Mouse (Mus musculus) heart, embryonic 15.5 days (tissue): ENCODE measurements at regions not wholly inside any gene's neighbourhood (a gene's known extent, or its start where the extent isn't known, plus 50 kb on each side); places are given as distances from the start of the nearest gene placed in this dataset.

Source experiments
- ATAC-seq: fragments of 200-750 bp; cut with Nextera tagmentation; replicated peaks from 2 replicates; pipeline ENCODE4 v1.8.0; 2017; ENCODE audit warnings: low read depth, moderate TSS enrichment; ENCODE audit not compliant: insufficient number of reproducible peaks, insufficient read depth, low FRiP score
- H3K27ac ChIP-seq: fragments of 300-500 bp; sonication (generic); 2 replicates; pipeline ENCODE4 v1.5.1; 2015; ENCODE audit warnings: mild to moderate bottlenecking, inconsistent platforms
- H3K27me3 ChIP-seq: fragments of 300-500 bp; sonication (generic); 2 replicates; pipeline ENCODE4 v1.6.1; 2015; ENCODE audit warnings: inconsistent platforms
- H3K36me3 ChIP-seq: fragments of 300-500 bp; sonication (generic); 2 replicates; pipeline ENCODE4 v1.6.1; 2015; ENCODE audit warnings: mild to moderate bottlenecking, inconsistent platforms
- H3K4me1 ChIP-seq: fragments of 300-500 bp; sonication (generic); replicated peaks from 2 replicates; pipeline ENCODE4 v1.6.1; 2015; ENCODE audit warnings: inconsistent platforms
- H3K4me2 ChIP-seq: fragments of 300-500 bp; sonication (generic); 2 replicates; pipeline ENCODE4 v1.6.1; 2015; ENCODE audit warnings: inconsistent platforms, mild to moderate bottlenecking, moderate library complexity
- H3K4me3 ChIP-seq: fragments of 300-500 bp; sonication (generic); 2 replicates; pipeline ENCODE4 v1.5.1; 2015; ENCODE audit warnings: mild to moderate bottlenecking, inconsistent platforms
- H3K9ac ChIP-seq: fragments of 300-500 bp; sonication (generic); 2 replicates; pipeline ENCODE4 v1.6.1; 2015; ENCODE audit warnings: mild to moderate bottlenecking, inconsistent platforms
- H3K9me3 ChIP-seq: fragments of 300-500 bp; sonication (generic); replicated peaks from 2 replicates; pipeline ENCODE4 v1.6.1; 2016; ENCODE audit warnings: inconsistent platforms
- WGBS: fragments of 180-500 bp; shearing (Covaris S2); methylation state at CpG from one replicate; pipeline ENCODE4 v1.1.7; 2015; ENCODE audit warnings: mixed read lengths; 5-methylcytosine and 5-hydroxymethylcytosine counted together

DNA sequence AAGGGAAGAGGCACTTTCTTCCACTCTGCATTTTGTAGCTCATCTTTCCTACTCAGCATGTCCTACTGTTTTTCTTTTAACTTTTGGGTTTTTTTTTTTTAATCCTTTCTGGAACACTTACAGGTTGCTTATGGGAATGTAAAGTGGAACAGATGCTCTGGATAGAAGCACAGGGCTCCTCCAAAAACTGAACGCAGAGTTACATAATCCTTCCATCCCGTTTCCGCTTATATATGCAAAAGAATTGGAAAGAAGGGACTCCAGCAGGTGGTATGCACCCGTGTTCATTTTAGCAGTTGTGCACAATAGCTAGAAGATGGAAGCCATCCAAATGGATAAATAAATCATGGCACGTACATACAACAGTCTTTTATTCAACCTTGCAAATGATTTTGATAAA is 127.0 kb upstream of the Zbtb20 start:
- Histone ChIP-seq H3K4me3 (no peak overlapping the region), H3K4me2 (no peak overlapping the region), H3K27me3 (no peaks in the 10 kb centered on the region), H3K4me1 (no peaks in the 10 kb centered on the region), H3K9me3 (no peaks in the 10 kb centered on the region), H3K9ac (no peak overlapping the region), H3K36me3 (no peaks in the 10 kb centered on the region), H3K27ac (no peak overlapping the region)
- ATAC-seq = no peak
- 81% methylated on average over 5 of the region's 5 CpGs for WGBS

DNA sequence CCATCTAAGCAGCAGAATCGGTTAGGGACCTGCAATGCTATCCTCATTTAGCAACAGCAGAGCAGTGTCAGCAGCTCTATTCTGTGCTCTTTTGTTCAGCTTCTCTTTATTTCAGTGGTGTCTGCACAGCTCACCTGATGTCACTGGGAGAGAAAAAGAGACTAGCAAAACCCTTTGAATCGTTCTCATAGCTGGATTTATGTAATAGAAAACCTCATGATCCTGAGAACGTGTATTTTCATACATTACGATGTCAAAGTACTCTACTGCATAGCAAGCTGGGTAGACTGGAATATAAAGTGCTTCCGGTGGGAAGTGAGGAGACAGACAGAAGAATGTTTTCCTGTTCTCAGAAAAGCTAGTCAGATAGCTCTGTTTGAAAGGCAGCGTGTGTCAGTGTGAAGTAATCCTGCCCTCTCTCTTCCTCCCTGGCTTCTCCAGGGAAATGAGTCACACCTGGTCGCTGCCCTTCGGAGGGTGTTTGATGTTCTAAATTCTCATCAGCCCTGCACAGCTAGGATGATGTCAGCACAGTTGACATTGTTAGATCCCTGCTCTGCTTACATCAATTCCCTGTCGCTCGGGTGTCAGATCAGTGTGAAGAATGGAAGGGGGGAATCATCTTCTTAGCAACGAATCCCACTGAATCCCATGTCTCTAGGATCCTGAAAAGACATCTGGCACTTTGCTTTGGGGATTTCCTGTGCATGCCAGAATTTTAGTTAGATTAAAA is 129.6 kb upstream of the Zbtb20 start:
- H3K9ac ChIP-seq = no peak overlapping the region
- no peaks in the 10 kb centered on the region for H3K36me3 ChIP-seq
- no peaks in the 10 kb centered on the region for H3K9me3 ChIP-seq
- ATAC-seq = no peak
- H3K4me3 ChIP-seq = no peak overlapping the region
- H3K27ac ChIP-seq = no peak overlapping the region
- H3K4me2 ChIP-seq = no peak overlapping the region
- no peaks in the 10 kb centered on the region for H3K4me1 ChIP-seq
- H3K27me3 ChIP-seq = no peaks in the 10 kb centered on the region
- WGBS = 31% methylated on average over 11 of the region's 11 CpGs

DNA sequence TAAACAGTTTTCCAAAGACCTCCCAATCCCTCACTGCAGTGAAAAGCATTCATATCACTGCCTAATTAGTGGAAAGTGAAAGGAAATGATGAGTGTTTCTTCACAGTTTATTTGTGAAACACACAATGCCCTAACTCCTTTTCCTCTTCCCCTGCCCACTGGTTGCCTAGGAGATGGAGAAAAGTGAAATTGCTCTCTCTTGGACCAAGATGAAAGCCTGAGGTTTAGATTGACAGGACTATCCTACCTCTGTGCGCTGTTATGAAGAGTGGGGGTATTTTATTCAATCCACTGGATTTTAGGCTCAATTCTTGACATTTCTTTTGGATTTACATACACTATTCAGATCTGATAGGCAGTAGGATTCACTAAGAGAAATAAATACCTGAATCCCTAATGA is 132.1 kb upstream of the Zbtb20 start:
- Histone ChIP-seq H3K36me3 (no peaks in the 10 kb centered on the region), H3K9me3 (no peaks in the 10 kb centered on the region), H3K4me2 (no peak overlapping the region), H3K27me3 (no peaks in the 10 kb centered on the region), H3K9ac (no peak overlapping the region), H3K27ac (no peak overlapping the region), H3K4me1 (no peaks in the 10 kb centered on the region), H3K4me3 (no peak overlapping the region)
- ATAC-seq = no peak
- WGBS = 82% methylated on average over 1 of the region's 1 CpGs

DNA sequence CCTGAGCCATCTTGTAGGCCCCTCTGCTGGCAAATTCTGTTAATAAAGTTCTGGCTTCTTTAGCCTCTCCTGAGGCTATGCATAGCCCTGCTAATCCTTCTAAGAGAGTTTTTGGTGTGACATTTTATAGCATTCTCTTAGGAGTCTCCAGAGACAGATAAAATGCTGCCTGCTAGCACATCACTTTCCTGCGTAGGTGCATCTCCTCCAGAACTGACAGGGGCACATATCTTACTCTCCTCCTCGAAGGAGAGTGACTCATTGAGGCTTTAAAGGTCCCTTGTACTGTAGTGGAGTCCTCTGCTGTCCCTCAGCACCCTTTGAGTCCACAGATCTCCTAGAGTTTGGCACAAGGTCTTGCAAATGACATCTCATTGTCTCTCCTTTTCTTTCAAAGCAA is 132.6 kb upstream of the Zbtb20 start:
- WGBS = 69% methylated on average over 2 of the region's 2 CpGs
- Histone ChIP-seq H3K27ac (no peak overlapping the region), H3K4me1 (no peaks in the 10 kb centered on the region), H3K27me3 (no peaks in the 10 kb centered on the region), H3K9ac (no peak overlapping the region), H3K4me3 (no peak overlapping the region), H3K4me2 (no peak overlapping the region), H3K9me3 (no peaks in the 10 kb centered on the region), H3K36me3 (no peaks in the 10 kb centered on the region)
- no peak for ATAC-seq

DNA sequence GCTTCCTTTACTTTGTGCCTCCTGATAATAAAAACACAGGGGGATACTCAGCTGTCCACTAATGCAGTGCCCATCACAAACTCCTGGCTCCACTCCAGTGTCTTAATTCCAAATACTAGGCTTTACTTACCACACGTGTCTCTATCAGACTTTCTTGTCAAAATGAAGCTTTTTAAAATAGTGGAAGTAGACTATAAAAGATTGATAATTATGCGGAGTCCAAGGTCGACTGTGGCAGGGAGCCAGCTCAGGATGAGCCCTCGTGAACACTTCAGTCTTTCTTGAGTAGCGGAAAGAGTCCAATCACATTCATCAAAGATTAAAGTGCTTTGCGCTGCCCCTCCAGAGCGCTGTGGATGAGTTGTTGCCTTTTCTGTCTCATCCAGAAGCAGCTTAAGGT is 147.9 kb upstream of the Zbtb20 start:
- H3K4me1 ChIP-seq = no peaks in the 10 kb centered on the region
- H3K4me2 ChIP-seq = no peak overlapping the region
- no peak overlapping the region for H3K4me3 ChIP-seq
- no peak overlapping the region for H3K27ac ChIP-seq
- H3K36me3 ChIP-seq = no peaks in the 10 kb centered on the region
- 61% methylated on average over 7 of the region's 7 CpGs for WGBS
- no peaks in the 10 kb centered on the region for H3K27me3 ChIP-seq
- no peak for ATAC-seq
- H3K9me3 ChIP-seq = no peaks in the 10 kb centered on the region
- H3K9ac ChIP-seq = no peak overlapping the region

DNA sequence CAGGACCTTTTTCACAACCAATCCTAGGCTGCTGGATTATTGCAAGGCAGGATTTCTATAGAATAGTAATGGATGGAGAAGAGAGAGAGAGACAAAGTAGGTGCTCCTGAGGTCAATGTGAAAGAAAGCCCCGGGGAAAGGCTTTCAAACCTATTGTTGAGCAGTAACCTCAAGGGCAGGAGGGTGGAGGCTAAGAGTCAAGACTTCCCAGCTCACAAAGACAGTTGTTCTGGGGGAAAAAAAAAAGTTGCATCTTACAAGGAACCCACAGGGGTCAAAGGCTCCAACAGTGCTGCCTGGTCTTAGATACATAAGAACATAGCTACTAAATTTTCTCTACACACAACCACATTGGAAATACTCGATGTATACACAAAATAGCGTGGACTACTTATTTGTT is 155.8 kb upstream of the Zbtb20 start:
- Histone ChIP-seq H3K4me3 (no peak overlapping the region), H3K4me2 (no peak overlapping the region), H3K27me3 (no peaks in the 10 kb centered on the region), H3K9me3 (no peaks in the 10 kb centered on the region), H3K9ac (no peak overlapping the region), H3K36me3 (no peaks in the 10 kb centered on the region), H3K27ac (no peak overlapping the region), H3K4me1 (no peaks in the 10 kb centered on the region)
- no peak for ATAC-seq
- WGBS = 79% methylated on average over 3 of the region's 3 CpGs

DNA sequence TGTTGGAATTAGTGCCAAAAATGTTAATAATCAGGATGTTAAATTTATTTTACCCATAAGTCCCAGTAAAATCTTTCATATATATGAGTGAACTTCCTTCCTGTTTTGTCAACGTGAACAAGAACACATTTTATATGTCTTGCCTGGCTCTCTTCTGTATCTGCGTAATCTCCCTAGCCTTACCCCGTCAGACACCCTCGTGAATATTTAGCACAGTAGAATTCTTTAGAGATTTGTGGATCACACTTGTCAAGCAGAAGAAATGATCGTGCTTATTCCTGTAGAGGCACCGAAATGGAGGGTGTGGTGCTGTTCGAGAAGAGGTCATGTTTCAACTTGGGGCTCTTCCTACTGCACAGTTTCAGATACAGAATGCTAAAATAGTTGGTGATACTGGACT is 157.2 kb upstream of the Zbtb20 start:
- no peak overlapping the region for H3K4me3 ChIP-seq
- no peak for ATAC-seq
- H3K27ac ChIP-seq = no peak overlapping the region
- H3K36me3 ChIP-seq = no peaks in the 10 kb centered on the region
- no peak overlapping the region for H3K9ac ChIP-seq
- H3K9me3 ChIP-seq = no peaks in the 10 kb centered on the region
- H3K4me1 ChIP-seq = no peaks in the 10 kb centered on the region
- WGBS = 69% methylated on average over 7 of the region's 7 CpGs
- no peaks in the 10 kb centered on the region for H3K27me3 ChIP-seq
- H3K4me2 ChIP-seq = no peak overlapping the region

DNA sequence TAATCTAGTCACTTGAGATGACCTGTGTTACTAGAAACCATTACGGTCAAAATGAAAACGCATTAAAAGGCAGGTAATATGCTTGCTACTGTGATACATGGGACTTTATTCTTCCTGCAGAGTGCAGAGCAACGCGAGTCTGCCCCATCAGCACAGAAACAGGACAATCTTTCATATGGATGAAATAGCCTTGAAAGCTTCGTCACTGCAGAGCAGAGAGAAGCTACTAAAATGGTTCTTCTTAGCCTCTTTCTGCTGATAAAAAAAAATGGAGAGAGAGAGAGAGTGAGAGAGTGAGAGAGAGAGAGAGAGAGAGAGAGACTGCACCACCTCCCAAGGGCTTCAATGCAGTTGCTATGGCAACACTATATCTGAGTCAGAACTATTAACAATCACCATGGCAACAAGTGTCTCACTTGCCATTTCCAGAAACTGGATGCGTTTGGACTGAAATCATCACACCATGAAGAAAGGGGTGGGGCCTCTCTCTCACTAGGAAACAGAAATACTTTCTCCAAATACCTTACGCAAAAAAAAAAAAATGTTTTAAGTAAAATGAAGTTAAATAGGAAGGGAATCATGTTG is 157.8 kb upstream of the Zbtb20 start:
- Histone ChIP-seq H3K27me3 (no peaks in the 10 kb centered on the region), H3K4me3 (no peak overlapping the region), H3K4me2 (no peak overlapping the region), H3K27ac (no peak overlapping the region), H3K4me1 (no peaks in the 10 kb centered on the region), H3K36me3 (no peaks in the 10 kb centered on the region), H3K9me3 (no peaks in the 10 kb centered on the region), H3K9ac (no peak overlapping the region)
- WGBS = 71% methylated on average over 7 of the region's 7 CpGs
- no peak for ATAC-seq

DNA sequence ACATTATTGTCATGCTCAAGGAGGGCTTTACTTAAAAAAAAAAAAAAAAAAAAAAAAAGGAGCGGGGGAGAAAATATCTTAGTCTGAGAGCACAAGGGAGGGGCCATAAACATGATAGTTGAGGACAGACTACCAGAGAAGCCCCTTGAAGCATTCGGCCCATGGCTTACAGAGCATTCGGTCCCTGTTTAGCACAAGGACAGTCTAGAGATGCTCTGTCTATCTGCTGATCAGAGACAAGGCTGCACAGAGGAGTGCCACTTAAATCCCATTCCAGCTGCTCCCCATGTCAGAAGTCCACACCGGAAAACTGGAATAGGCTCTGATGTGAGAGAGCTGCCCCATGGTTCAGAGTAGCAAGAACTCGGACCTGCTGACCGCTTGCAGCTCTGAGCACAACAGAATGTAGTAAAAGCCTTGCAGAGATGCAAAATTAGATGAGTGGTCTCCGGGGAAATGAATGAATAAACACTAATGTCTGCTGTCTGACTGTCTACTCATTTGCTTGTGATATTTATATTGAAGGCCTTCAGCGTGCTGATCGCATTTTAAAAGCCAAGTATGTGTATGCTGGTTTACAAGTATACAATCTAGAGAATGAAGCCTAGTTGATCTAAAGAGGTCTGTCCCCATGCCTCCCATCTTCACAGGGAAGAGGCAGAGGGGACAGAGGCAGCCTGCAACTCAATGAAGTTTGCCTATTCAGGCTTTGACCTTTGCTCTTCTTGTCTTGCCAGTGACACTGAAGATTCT is 158.4 kb upstream of the Zbtb20 start:
- H3K36me3 ChIP-seq = no peaks in the 10 kb centered on the region
- no peak overlapping the region for H3K27ac ChIP-seq
- H3K9ac ChIP-seq = no peak overlapping the region
- H3K4me2 ChIP-seq = no peak overlapping the region
- H3K9me3 ChIP-seq = no peaks in the 10 kb centered on the region
- no peaks in the 10 kb centered on the region for H3K4me1 ChIP-seq
- 76% methylated on average over 9 of the region's 9 CpGs for WGBS
- no peak overlapping the region for H3K4me3 ChIP-seq
- ATAC-seq = no peak
- H3K27me3 ChIP-seq = no peaks in the 10 kb centered on the region

DNA sequence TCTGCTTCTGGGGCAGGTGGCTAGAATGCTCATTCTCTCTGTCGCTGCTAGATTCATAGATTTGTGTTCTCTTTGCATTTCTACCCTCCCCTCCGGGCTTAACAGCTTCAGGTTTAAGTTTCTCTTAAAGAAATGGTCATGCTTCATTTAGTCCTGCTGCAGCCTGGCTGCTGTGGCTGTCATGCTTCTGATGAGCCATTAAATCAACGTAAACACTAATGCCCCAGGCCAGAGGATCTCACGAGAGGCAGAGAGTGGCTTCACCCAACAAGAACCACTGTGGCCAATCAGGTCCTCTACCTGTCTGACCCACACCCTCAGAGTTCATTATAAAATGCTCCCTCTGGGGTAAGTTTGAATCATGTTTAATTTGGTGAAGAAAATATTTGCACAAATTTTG is 173.0 kb upstream of the Zbtb20 start:
- Histone ChIP-seq H3K9me3 (no peaks in the 10 kb centered on the region), H3K4me2 (no peak overlapping the region), H3K27me3 (no peaks in the 10 kb centered on the region), H3K36me3 (no peaks in the 10 kb centered on the region), H3K27ac (no peak overlapping the region), H3K4me1 (no peaks in the 10 kb centered on the region), H3K4me3 (no peak overlapping the region), H3K9ac (no peak overlapping the region)
- no peak for ATAC-seq
- 62% methylated on average over 4 of the region's 4 CpGs for WGBS

DNA sequence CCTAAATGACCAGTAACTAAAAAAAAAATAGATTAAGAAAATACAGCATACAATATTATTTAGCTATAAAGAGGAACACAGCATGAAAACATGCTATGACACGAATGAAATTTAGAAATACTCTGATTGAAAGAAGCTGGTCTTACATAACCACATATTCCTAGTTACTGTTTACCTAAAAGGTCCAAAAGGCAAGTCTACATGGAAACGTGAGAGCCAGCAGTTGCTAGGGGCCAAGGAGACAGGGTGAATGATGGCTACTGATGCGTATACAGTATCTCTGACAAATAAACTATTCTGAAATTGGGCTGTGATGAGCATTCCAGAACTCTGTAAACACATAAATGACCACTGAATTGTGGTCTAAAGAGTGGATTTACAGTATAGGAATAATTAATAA is 194.5 kb upstream of the Zbtb20 start:
- no peak overlapping the region for H3K4me2 ChIP-seq
- no peaks in the 10 kb centered on the region for H3K4me1 ChIP-seq
- no peak overlapping the region for H3K9ac ChIP-seq
- H3K27me3 ChIP-seq = no peaks in the 10 kb centered on the region
- no peaks in the 10 kb centered on the region for H3K36me3 ChIP-seq
- H3K27ac ChIP-seq = no peak overlapping the region
- no peak overlapping the region for H3K4me3 ChIP-seq
- 80% methylated on average over 3 of the region's 3 CpGs for WGBS
- ATAC-seq = no peak
- no peaks in the 10 kb centered on the region for H3K9me3 ChIP-seq

DNA sequence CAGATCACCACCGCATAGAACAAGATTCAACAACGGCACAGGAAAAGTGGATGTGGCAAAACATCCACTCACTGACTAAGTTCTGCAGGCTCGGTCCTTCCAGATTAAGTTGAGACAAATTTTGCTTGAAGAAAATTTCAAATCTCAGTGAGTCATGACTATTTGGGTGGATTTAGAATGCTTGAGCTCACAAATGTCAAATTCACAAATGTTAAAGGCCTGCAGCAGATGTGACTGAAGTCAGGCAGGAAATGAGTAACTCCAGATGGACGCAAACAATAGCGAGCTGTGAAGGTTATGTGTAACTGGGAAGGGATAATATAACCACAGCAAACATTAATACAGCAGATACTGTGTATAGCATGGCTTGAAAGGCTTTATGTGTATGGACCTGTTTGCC is 198.5 kb upstream of the Zbtb20 start:
- H3K27ac ChIP-seq = peak overlapping the region; percentile 80
- no peak; the same call in 1 of the 2 replicates for ATAC-seq
- no peaks in the 10 kb centered on the region for H3K36me3 ChIP-seq
- no peak overlapping the region for H3K9ac ChIP-seq
- H3K4me2 ChIP-seq = no peak overlapping the region
- no peaks in the 10 kb centered on the region for H3K9me3 ChIP-seq
- no peaks in the 10 kb centered on the region for H3K4me1 ChIP-seq
- no peaks in the 10 kb centered on the region for H3K27me3 ChIP-seq
- 66% methylated on average over 5 of the region's 5 CpGs for WGBS
- H3K4me3 ChIP-seq = no peak overlapping the region
